Mouse (Mus musculus): ENCODE measurements around the gene Dleu7. TPM values are rescaled to one million over a fixed set of nuclear protein-coding genes. Genes with fewer than 3 reads are reported as not detected.

The Dleu7 gene
- 0.27 and 0.38 TPM in 2 replicates for polyA plus RNA-seq (2015; fragmentation: Nextera tagmentation; extraction: Ambion mirVana)

- ATAC-seq = no peak
Observed at GRCm38 (mm10) chr14:62292488-62293339, at the start of gene Dleu7, which contains the start of gene Rnaseh2b. Gene Dleu7, minus strand, starts transcription at chr14:62293047. Gene Rnaseh2b, plus strand, starts transcription at chr14:62292589.

GRCm38 (mm10) chr14:62341887-62342642 lies 49.2 kb upstream of the Dleu7 start:
- Histone ChIP-seq H3K4me2 (replicated peaks; ENCODE audit: low read depth, low read length) (no peak overlapping the region), H3K9ac (replicated peaks; ENCODE audit: low read depth) (no peak overlapping the region), H3K27ac (ENCODE audit: low read length) (no peak overlapping the region), H3K4me1 (ENCODE audit: insufficient read depth, low read depth, low read length) (no peaks in the 10 kb centered on the region; the same call in 1 of the 2 replicates), H3K9me3 (ENCODE audit: low read length) (no peaks in the 10 kb centered on the region), H3K27me3 (replicated peaks; ENCODE audit: insufficient read depth, low read length) (no peaks in the 10 kb centered on the region), H3K4me3 (ENCODE audit: low read depth, low read length) (no peak overlapping the region), H3K36me3 (ENCODE audit: insufficient read depth, low read length) (no peaks in the 10 kb centered on the region)
- ATAC-seq (no peak), DNase-seq (ENCODE audit: low spot score) (no peak)
- WGBS = 64% methylated on average over 8 of the region's 8 CpGs
- TF ChIP-seq EP300 (IDR thresholded peaks at IDR 0.05) (no peak), CTCF (IDR thresholded peaks at IDR 0.05) (no peak)

More at GRCm38 (mm10) chr14:62292488-62293339, at the start of gene Dleu7, which contains the start of gene Rnaseh2b:
- 2% methylated on average over 40 of the region's 60 CpGs for WGBS
- DNase-seq (ENCODE audit: low spot score) = peak; percentile 17
- Histone ChIP-seq H3K9me3 (ENCODE audit: low read length) (no peaks in the 10 kb centered on the region), H3K4me2 (replicated peaks; ENCODE audit: low read depth, low read length) (peak within 1 kb of the TSS; percentile 85), H3K27me3 (replicated peaks; ENCODE audit: insufficient read depth, low read length) (no peaks in the 10 kb centered on the region), H3K27ac (ENCODE audit: low read length) (no peak within 1 kb of the TSS), H3K4me1 (ENCODE audit: insufficient read depth, low read depth, low read length) (peaks cover 6% of the 10 kb centered on the region; the same call in 1 of the 2 replicates), H3K4me3 (ENCODE audit: low read depth, low read length) (peak within 1 kb of the TSS; percentile 33), H3K9ac (replicated peaks; ENCODE audit: low read depth) (no peak within 1 kb of the TSS), H3K36me3 (ENCODE audit: insufficient read depth, low read length) (no peaks in the 10 kb centered on the region)
- TF ChIP-seq EP300 (IDR thresholded peaks at IDR 0.05) = no peak
- no peak for TF ChIP-seq CTCF (IDR thresholded peaks at IDR 0.05)

GRCm38 (mm10) chr14:62339196-62339595 lies 46.3 kb upstream of the Dleu7 start:
- Histone ChIP-seq H3K27me3 (replicated peaks; ENCODE audit: insufficient read depth, low read length) (no peaks in the 10 kb centered on the region), H3K9ac (replicated peaks; ENCODE audit: low read depth) (no peak overlapping the region), H3K4me1 (ENCODE audit: insufficient read depth, low read depth, low read length) (no peaks in the 10 kb centered on the region; the same call in 1 of the 2 replicates), H3K9me3 (ENCODE audit: low read length) (no peaks in the 10 kb centered on the region), H3K36me3 (ENCODE audit: insufficient read depth, low read length) (no peaks in the 10 kb centered on the region), H3K4me3 (ENCODE audit: low read depth, low read length) (no peak overlapping the region), H3K4me2 (replicated peaks; ENCODE audit: low read depth, low read length) (no peak overlapping the region), H3K27ac (ENCODE audit: low read length) (no peak overlapping the region)
- DNase-seq (ENCODE audit: low spot score) = peak; percentile 19
- no peak for ATAC-seq
- no peak for TF ChIP-seq CTCF (IDR thresholded peaks at IDR 0.05)
- TF ChIP-seq EP300 (IDR thresholded peaks at IDR 0.05) = no peak
- WGBS = 100% methylated on average over 1 of the region's 1 CpGs

- H3K9ac ChIP-seq (replicated peaks; ENCODE audit: low read depth) = no peak overlapping the region
- no peak for ATAC-seq
- no peak overlapping the region for H3K27ac ChIP-seq (ENCODE audit: low read length)
- no peak for TF ChIP-seq EP300 (IDR thresholded peaks at IDR 0.05)
- peak; percentile 40 for TF ChIP-seq CTCF (IDR thresholded peaks at IDR 0.05)
- no peaks in the 10 kb centered on the region for H3K9me3 ChIP-seq (ENCODE audit: low read length)
- H3K4me3 ChIP-seq (ENCODE audit: low read depth, low read length) = no peak overlapping the region
- no peaks in the 10 kb centered on the region; the same call in 1 of the 2 replicates for H3K4me1 ChIP-seq (ENCODE audit: insufficient read depth, low read depth, low read length)
- H3K4me2 ChIP-seq (replicated peaks; ENCODE audit: low read depth, low read length) = no peak overlapping the region
- DNase-seq (ENCODE audit: low spot score) = no peak
- H3K27me3 ChIP-seq (replicated peaks; ENCODE audit: insufficient read depth, low read length) = no peaks in the 10 kb centered on the region
- no peaks in the 10 kb centered on the region for H3K36me3 ChIP-seq (ENCODE audit: insufficient read depth, low read length)
- 81% methylated on average over 9 of the region's 9 CpGs for WGBS
Observed at GRCm38 (mm10) chr14:62333909-62334687, 41.3 kb upstream of the Dleu7 start.

- peak; percentile 92 for DNase-seq (ENCODE audit: low spot score)
- peak; percentile 90 for ATAC-seq
Observed at GRCm38 (mm10) chr14:62331866-62332619, 39.2 kb upstream of the Dleu7 start.

More at GRCm38 (mm10) chr14:62331866-62332619, 39.2 kb upstream of the Dleu7 start:
- TF ChIP-seq EP300 (IDR thresholded peaks at IDR 0.05) (no peak), CTCF (IDR thresholded peaks at IDR 0.05) (no peak)
- H3K4me2 ChIP-seq (replicated peaks; ENCODE audit: low read depth, low read length) = peak overlapping the region; percentile 66
- H3K9me3 ChIP-seq (ENCODE audit: low read length) = no peaks in the 10 kb centered on the region
- H3K36me3 ChIP-seq (ENCODE audit: insufficient read depth, low read length) = no peaks in the 10 kb centered on the region
- peak overlapping the region; percentile 60 for H3K9ac ChIP-seq (replicated peaks; ENCODE audit: low read depth)
- H3K27me3 ChIP-seq (replicated peaks; ENCODE audit: insufficient read depth, low read length) = no peaks in the 10 kb centered on the region
- no peaks in the 10 kb centered on the region; the same call in 1 of the 2 replicates for H3K4me1 ChIP-seq (ENCODE audit: insufficient read depth, low read depth, low read length)
- peak overlapping the region; percentile 66 for H3K27ac ChIP-seq (ENCODE audit: low read length)
- peak overlapping the region; percentile 73 for H3K4me3 ChIP-seq (ENCODE audit: low read depth, low read length)
- WGBS = 1% methylated on average over 60 of the region's 62 CpGs

Data from lung, postnatal 0 days (tissue).